Mouse (Mus musculus) MN1 (cell line): Measurements from ENCODE around the gene Gm813.

Source experiments
- DNase-seq: peaks from one replicate; pipeline ENCODE4 v3.0.0-alpha.2; 2016; ENCODE audit warnings: low spot score

The Gm813 gene

GRCm38 (mm10) chr16:58604680-58605079 lies 12.1 kb downstream of the Gm813 start:
- DNase-seq = no peak

- DNase-seq = no peak
These were observed 12.9 kb downstream of the Gm813 start for GRCm38 (mm10) chr16:58603831-58604230.

DNA sequence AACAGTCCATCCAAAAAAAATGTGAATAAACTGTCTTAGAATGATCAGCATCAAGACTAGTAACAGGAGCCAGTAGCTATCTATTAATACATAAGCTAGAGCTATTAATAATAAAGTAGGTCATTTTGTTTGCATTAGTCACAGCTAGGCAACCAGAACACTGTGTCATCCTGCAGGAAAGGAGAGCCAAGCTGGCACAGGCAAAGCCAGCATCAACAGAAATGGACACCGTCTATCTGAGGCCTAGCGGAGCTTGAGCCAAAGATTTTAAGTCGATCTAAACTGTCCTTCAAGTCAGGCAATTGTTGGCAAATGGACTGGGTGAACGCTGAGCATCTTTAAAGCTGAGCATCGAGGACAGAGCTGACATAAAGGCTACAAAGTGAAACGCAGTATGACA lies 15.9 kb downstream of the Gm813 start:
- DNase-seq = no peak

DNA sequence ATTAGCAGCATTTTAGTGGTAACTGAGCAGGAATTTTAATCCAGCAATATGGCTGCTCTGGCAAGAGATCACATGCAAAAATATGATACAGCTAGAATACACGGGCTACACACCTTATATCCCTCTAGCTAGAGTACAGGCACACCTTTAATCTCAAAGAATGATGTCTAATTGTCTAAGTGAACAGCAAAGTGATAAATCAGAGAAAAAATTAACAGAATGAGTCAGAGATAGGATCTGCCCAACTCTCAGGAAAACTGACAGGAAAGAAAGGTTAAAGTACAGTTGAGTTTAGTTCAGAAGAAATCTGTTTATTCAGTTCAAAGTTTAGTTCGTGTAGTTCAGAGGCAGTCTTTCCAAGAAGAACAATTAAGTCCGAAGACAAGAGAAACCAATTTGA lies 25.5 kb downstream of the Gm813 start:
- DNase-seq = no peak

DNA sequence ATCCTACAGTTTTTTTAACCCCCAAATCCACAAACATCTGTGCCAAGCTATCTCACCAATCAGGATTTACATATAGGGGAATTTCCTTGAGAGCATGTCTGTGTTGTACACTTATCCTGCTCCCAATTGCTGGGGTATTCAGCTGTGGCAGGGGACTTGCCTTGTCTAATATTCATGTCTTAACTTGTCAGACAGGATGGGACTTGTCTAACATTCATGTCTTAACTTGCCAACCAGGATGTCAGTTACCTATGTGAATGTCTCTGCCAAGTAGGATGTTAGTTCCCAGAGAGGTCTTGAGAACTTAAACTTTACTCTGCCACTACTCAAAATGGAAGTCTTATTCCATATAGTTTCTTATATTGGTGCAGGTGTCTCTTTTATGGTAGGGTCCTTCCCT lies 27.3 kb downstream of the Gm813 start:
- no peak for DNase-seq

DNA sequence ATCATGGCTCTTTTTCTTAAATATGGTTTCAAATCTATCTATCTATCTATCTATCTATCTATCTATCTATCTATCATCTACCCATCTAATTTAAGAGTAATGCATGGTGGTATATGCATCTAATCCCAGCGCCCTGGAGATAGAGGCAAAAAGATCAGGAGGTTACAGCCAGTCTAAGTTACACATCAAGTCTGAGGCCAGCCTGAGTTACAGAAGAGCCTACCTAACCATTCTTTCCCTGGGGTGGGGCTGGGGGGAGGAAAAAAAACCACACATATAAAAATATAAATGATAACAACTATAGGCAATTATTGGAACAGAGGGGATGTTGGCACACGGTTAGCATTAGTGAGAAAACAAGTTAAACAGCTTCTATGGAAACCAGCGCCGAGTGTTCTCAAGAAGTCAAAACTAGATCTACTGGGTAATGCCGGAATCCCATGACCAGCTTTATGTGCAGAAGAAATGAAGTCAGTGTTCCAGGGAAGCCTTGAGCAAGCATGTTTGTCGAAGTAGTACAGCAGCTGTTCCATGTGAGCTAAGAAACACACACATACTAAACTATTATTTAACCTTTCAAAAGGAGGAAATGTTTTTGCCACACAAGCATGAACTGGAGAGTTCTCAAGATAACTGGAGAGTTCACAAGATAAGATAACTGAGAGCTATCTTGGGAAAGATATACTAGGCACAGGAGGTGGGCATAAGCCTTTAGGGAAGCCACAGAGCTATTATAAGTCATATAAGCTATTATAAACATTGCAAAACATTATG lies 42.6 kb downstream of the Gm813 start:
- no peak for DNase-seq

DNA sequence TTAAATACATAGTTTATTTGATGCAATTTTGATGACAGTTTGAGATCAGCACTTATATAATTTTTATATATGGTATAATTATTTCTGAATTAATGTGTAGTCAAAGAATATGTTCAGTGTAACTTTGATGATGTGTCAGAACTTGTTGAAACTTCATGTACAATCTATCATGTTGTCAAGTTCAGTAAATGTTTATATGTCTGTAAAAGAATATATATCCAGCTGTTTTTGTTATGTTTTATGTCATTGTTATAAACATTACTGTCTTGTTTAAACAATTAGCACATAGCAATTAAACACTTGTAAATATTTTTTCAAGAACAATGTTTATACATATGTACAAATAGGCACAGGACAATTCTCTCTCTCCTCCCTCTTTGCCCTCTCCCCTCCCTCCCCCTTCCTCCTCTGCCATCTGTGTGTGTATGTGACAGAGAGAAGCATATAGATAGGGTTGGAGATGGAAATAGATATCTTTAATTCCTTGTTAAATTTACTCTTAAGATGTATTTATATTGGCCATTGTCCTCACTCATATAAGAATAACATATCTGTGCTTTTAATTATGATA lies 46.0 kb downstream of the Gm813 start:
- no peak for DNase-seq
